Mouse (Mus musculus): ENCODE results near the gene Rpl18. TPM values are rescaled to one million over a fixed set of nuclear protein-coding genes. Genes with fewer than 3 reads are reported as not detected.

Gene Rpl18
- polyA plus RNA-seq, 1 experiment from 2014 or later, result 966 TPM

- Histone ChIP-seq H3K9ac (ENCODE audit: low read length) (peak overlapping the region; percentile 38; the same call in 1 of the 2 replicates), H3K9me3 (replicated peaks; ENCODE audit: control insufficient read depth, low read length) (no peaks in the 10 kb centered on the region), H3K4me2 (ENCODE audit: low read length) (peak overlapping the region; percentile 98), H3K27me3 (replicated peaks; ENCODE audit: control insufficient read depth, insufficient read depth, low read length) (peaks cover 12% of the 10 kb centered on the region), H3K4me1 (ENCODE audit: control insufficient read depth, insufficient read depth, low read length) (peaks cover 40% of the 10 kb centered on the region), H3K27ac (ENCODE audit: low read depth, low read length) (peak overlapping the region; percentile 82), H3K36me3 (ENCODE audit: control insufficient read depth, insufficient read depth, low read length) (no peaks in the 10 kb centered on the region), H3K4me3 (ENCODE audit: low read depth, low read length) (peak overlapping the region; percentile 52)
- ATAC-seq, result no peak
- WGBS, result 35% methylated on average over 12 of the region's 12 CpGs
- DNase-seq (ENCODE audit: low spot score), result no peak
Observed at GRCm38 (mm10) chr7:45703521-45704033, 11.7 kb upstream of the Rpl18 start.

DNA sequence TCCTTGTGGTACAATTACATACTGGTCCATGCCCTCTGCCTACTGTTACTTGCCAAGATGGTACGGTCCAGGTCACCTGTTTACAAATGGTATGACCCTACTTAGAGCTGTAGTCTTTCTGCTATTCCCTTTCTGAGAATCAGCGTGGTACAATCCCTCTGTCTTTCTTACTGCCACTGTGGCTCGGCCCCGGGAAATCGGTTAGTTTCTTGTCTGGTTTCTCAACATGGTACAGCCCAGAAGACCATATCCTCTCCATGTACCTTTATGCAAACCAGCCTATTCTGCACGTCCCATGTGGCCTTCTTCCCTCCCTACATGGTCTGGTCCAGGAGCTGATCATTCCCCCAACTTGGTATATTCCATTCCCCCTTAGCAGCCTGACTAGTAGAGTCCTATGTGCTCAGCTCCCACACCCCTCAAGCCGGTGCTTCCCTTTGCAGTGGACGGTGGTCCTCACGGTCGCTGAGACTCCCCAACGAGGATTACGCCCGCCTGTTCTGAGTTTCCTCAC is 11.2 kb upstream of the Rpl18 start:
- peak; percentile 90 for DNase-seq (ENCODE audit: low spot score)
- H3K36me3 ChIP-seq (ENCODE audit: control insufficient read depth, insufficient read depth, low read length), result no peaks in the 10 kb centered on the region
- H3K9ac ChIP-seq (ENCODE audit: low read length), result peak overlapping the region; percentile 38
- H3K4me1 ChIP-seq (ENCODE audit: control insufficient read depth, insufficient read depth, low read length), result peaks cover 45% of the 10 kb centered on the region
- H3K9me3 ChIP-seq (replicated peaks; ENCODE audit: control insufficient read depth, low read length), result no peaks in the 10 kb centered on the region
- peak overlapping the region; percentile 98 for H3K4me2 ChIP-seq (ENCODE audit: low read length)
- H3K4me3 ChIP-seq (ENCODE audit: low read depth, low read length), result peak overlapping the region; percentile 52
- peaks cover 8% of the 10 kb centered on the region; the same call in 1 of the 2 replicates for H3K27me3 ChIP-seq (replicated peaks; ENCODE audit: control insufficient read depth, insufficient read depth, low read length)
- peak; percentile 49 for ATAC-seq
- 2% methylated on average over 13 of the region's 13 CpGs for WGBS
- H3K27ac ChIP-seq (ENCODE audit: low read depth, low read length), result peak overlapping the region; percentile 82

GRCm38 (mm10) chr7:45704730-45705442 is 10.4 kb upstream of the Rpl18 start, which contains the start of gene Dbp:
Gene Dbp (plus strand): TSS chr7:45705088.
- Histone ChIP-seq H3K9me3 (replicated peaks; ENCODE audit: control insufficient read depth, low read length) (no peaks in the 10 kb centered on the region), H3K9ac (ENCODE audit: low read length) (peak within 1 kb of the TSS; percentile 75), H3K36me3 (ENCODE audit: control insufficient read depth, insufficient read depth, low read length) (peaks cover 4% of the 10 kb centered on the region; the same call in 1 of the 2 replicates), H3K27ac (ENCODE audit: low read depth, low read length) (peak within 1 kb of the TSS; percentile 82), H3K4me2 (ENCODE audit: low read length) (peak within 1 kb of the TSS; percentile 98), H3K4me1 (ENCODE audit: control insufficient read depth, insufficient read depth, low read length) (peaks cover 46% of the 10 kb centered on the region), H3K27me3 (replicated peaks; ENCODE audit: control insufficient read depth, insufficient read depth, low read length) (0 out of 2 replicates have a peak, but pooled peaks cover 4% of the 10 kb centered on the region), H3K4me3 (ENCODE audit: low read depth, low read length) (peak within 1 kb of the TSS; percentile 52)
- 0% methylated on average over 36 of the region's 36 CpGs for WGBS
- ATAC-seq (peak; percentile 86), DNase-seq (ENCODE audit: low spot score) (peak; percentile 100)

DNA sequence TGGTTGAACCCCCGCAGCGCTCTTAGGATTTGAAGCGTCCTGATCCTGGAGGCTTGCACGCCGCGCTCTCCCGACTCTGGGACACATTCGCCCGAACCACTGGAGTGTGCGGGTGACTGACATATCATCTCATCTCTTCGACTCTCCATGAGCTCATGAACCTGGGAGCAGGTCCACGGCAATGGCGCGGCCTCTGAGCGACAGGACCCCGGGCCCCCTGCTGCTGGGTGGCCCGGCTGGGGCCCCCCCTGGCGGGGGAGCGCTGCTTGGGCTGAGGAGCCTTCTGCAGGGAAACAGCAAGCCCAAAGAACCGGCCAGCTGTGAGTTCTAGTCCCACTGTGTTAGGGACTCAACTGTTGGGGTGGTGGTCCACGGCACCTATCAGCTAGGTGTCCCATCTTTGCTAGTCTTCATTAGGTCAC is 9.8 kb upstream of the Rpl18 start:
- Histone ChIP-seq H3K27ac (ENCODE audit: low read depth, low read length) (peak overlapping the region; percentile 63), H3K4me1 (ENCODE audit: control insufficient read depth, insufficient read depth, low read length) (peaks cover 46% of the 10 kb centered on the region), H3K9ac (ENCODE audit: low read length) (peak overlapping the region; percentile 75), H3K4me3 (ENCODE audit: low read depth, low read length) (peak overlapping the region; percentile 52), H3K4me2 (ENCODE audit: low read length) (peak overlapping the region; percentile 98), H3K9me3 (replicated peaks; ENCODE audit: control insufficient read depth, low read length) (no peaks in the 10 kb centered on the region), H3K27me3 (replicated peaks; ENCODE audit: control insufficient read depth, insufficient read depth, low read length) (no peaks in the 10 kb centered on the region), H3K36me3 (ENCODE audit: control insufficient read depth, insufficient read depth, low read length) (peaks cover 10% of the 10 kb centered on the region)
- ATAC-seq, result no peak
- DNase-seq (ENCODE audit: low spot score), result no peak
- WGBS, result 0% methylated on average over 21 of the region's 21 CpGs

- DNase-seq (ENCODE audit: low spot score) (no peak), ATAC-seq (no peak)
- no peaks in the 10 kb centered on the region for H3K27me3 ChIP-seq (replicated peaks; ENCODE audit: control insufficient read depth, insufficient read depth, low read length)
- no peak overlapping the region; the same call in 1 of the 2 replicates for H3K27ac ChIP-seq (ENCODE audit: low read depth, low read length)
- H3K4me2 ChIP-seq (ENCODE audit: low read length), result peak overlapping the region; percentile 98
- no peaks in the 10 kb centered on the region for H3K9me3 ChIP-seq (replicated peaks; ENCODE audit: control insufficient read depth, low read length)
- peaks cover 46% of the 10 kb centered on the region for H3K4me1 ChIP-seq (ENCODE audit: control insufficient read depth, insufficient read depth, low read length)
- H3K9ac ChIP-seq (ENCODE audit: low read length), result peak overlapping the region; percentile 75
- WGBS, result 0% methylated on average over 7 of the region's 7 CpGs
- peaks cover 14% of the 10 kb centered on the region for H3K36me3 ChIP-seq (ENCODE audit: control insufficient read depth, insufficient read depth, low read length)
- peak overlapping the region; percentile 52 for H3K4me3 ChIP-seq (ENCODE audit: low read depth, low read length)
Observed at GRCm38 (mm10) chr7:45705873-45706281, 9.4 kb upstream of the Rpl18 start.

GRCm38 (mm10) chr7:45706721-45707241 is 8.5 kb upstream of the Rpl18 start:
- Histone ChIP-seq H3K9ac (ENCODE audit: low read length) (peak overlapping the region; percentile 75), H3K4me1 (ENCODE audit: control insufficient read depth, insufficient read depth, low read length) (peaks cover 42% of the 10 kb centered on the region), H3K27me3 (replicated peaks; ENCODE audit: control insufficient read depth, insufficient read depth, low read length) (no peaks in the 10 kb centered on the region), H3K27ac (ENCODE audit: low read depth, low read length) (peak overlapping the region; percentile 63; the same call in 1 of the 2 replicates), H3K9me3 (replicated peaks; ENCODE audit: control insufficient read depth, low read length) (no peaks in the 10 kb centered on the region), H3K4me2 (ENCODE audit: low read length) (peak overlapping the region; percentile 98), H3K4me3 (ENCODE audit: low read depth, low read length) (peak overlapping the region; percentile 52), H3K36me3 (ENCODE audit: control insufficient read depth, insufficient read depth, low read length) (peaks cover 23% of the 10 kb centered on the region)
- 0% methylated on average over 35 of the region's 45 CpGs for WGBS
- ATAC-seq, result peak; percentile 4; the same call in 1 of the 2 replicates
- peak; percentile 82 for DNase-seq (ENCODE audit: low spot score)

DNA sequence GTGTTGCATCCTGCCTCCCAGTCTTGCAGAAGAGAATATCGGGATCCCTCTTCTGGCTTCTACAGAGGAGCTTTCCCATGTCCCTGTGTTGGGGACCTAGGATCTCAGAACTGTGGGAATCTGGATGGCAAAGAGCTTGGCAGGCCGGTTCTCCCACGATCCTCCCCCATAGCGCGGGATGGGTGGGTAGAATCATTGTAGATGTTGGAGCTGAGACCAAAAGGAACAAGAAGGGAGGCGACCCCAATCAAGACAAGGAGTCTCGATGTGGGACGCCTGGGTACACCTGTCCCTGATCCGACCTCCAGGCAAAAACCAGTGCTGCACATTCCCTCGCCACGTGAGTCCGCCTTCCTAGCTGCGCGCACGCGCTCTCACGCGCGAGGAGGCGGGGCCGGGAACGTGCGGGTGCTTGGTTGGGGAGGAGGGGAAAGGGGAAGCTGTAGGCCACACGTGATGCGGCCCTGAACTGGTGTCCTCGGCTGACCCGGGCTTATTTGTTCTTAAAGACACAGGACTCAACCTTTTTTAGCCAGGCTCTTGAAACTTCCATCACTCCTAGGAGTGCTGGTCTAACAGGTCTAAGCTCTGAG is 7.8 kb upstream of the Rpl18 start:
- Histone ChIP-seq H3K9ac (ENCODE audit: low read length) (peak overlapping the region; percentile 75; the same call in 1 of the 2 replicates), H3K27ac (ENCODE audit: low read depth, low read length) (peak overlapping the region; percentile 63; the same call in 1 of the 2 replicates), H3K27me3 (replicated peaks; ENCODE audit: control insufficient read depth, insufficient read depth, low read length) (no peaks in the 10 kb centered on the region), H3K9me3 (replicated peaks; ENCODE audit: control insufficient read depth, low read length) (no peaks in the 10 kb centered on the region), H3K4me1 (ENCODE audit: control insufficient read depth, insufficient read depth, low read length) (peaks cover 42% of the 10 kb centered on the region), H3K4me3 (ENCODE audit: low read depth, low read length) (peak overlapping the region; percentile 52), H3K4me2 (ENCODE audit: low read length) (peak overlapping the region; percentile 98), H3K36me3 (ENCODE audit: control insufficient read depth, insufficient read depth, low read length) (peaks cover 30% of the 10 kb centered on the region)
- under 1% methylated on average over 27 of the region's 27 CpGs for WGBS
- DNase-seq (ENCODE audit: low spot score) (peak; percentile 87), ATAC-seq (peak; percentile 4; the same call in 1 of the 2 replicates)

- H3K9ac ChIP-seq (ENCODE audit: low read length), result no peak overlapping the region
- peaks cover 38% of the 10 kb centered on the region for H3K36me3 ChIP-seq (ENCODE audit: control insufficient read depth, insufficient read depth, low read length)
- no peaks in the 10 kb centered on the region for H3K9me3 ChIP-seq (replicated peaks; ENCODE audit: control insufficient read depth, low read length)
- H3K4me2 ChIP-seq (ENCODE audit: low read length), result peak overlapping the region; percentile 98
- H3K27me3 ChIP-seq (replicated peaks; ENCODE audit: control insufficient read depth, insufficient read depth, low read length), result no peaks in the 10 kb centered on the region
- DNase-seq (ENCODE audit: low spot score), result no peak
- 64% methylated on average over 13 of the region's 13 CpGs for WGBS
- peak overlapping the region; percentile 50 for H3K27ac ChIP-seq (ENCODE audit: low read depth, low read length)
- ATAC-seq, result no peak
- H3K4me3 ChIP-seq (ENCODE audit: low read depth, low read length), result no peak overlapping the region
- H3K4me1 ChIP-seq (ENCODE audit: control insufficient read depth, insufficient read depth, low read length), result peaks cover 42% of the 10 kb centered on the region
Observed at GRCm38 (mm10) chr7:45708221-45708761, 7.0 kb upstream of the Rpl18 start.
